Mouse (Mus musculus) ES-E14 (cell line): ENCODE results near the gene Rasgef1b. TPM values are rescaled to one million over a fixed set of nuclear protein-coding genes. Genes with fewer than 3 reads are reported as not detected.

Experiments used
- DNase-seq: peaks from one replicate; pipeline ENCODE4 v3.0.0-alpha.2; 2013; ENCODE audit warnings: low read depth, low spot score
- H3K27ac ChIP-seq: 2 replicates; pipeline ENCODE4 v1.5.1; 2012; ENCODE audit warnings: low read depth, mild to moderate bottlenecking, low read length, moderate library complexity, mixed read lengths; ENCODE audit not compliant: poor library complexity, insufficient read depth, severe bottlenecking
- H3K36me3 ChIP-seq: 2 replicates; pipeline ENCODE4 v1.6.1; 2012; ENCODE audit warnings: mild to moderate bottlenecking, low read length, moderate library complexity, mixed read lengths; ENCODE audit not compliant: control insufficient read depth, poor library complexity, insufficient read depth, severe bottlenecking
- H3K4me1 ChIP-seq, 2 experiments: fragments of 150-350 bp in 1 of 2; sonication (generic) in 1 of 2; 2 replicates each; pipeline ENCODE4 v1.6.1; 2012; ENCODE audit warnings: low read length in 2 of 2, mild to moderate bottlenecking in 1 of 2, mixed read lengths in 1 of 2; ENCODE audit not compliant: control insufficient read depth in 2 of 2, insufficient read depth in 2 of 2, poor library complexity in 1 of 2
- H3K4me3 ChIP-seq, 2 experiments: fragments of 150-350 bp in 1 of 2; sonication (generic) in 1 of 2; 2 replicates each; pipeline ENCODE4 v1.5.1; 2012; ENCODE audit warnings: low read length in 2 of 2, low read depth in 1 of 2, mild to moderate bottlenecking in 1 of 2, mixed read lengths in 1 of 2; ENCODE audit not compliant: insufficient read depth in 1 of 2, poor library complexity in 1 of 2, severe bottlenecking in 1 of 2
- H3K9ac ChIP-seq: 2 replicates; pipeline ENCODE4 v1.6.1; 2012; ENCODE audit warnings: low read depth, mild to moderate bottlenecking, low read length, mixed read lengths; ENCODE audit not compliant: poor library complexity, insufficient read depth, severe bottlenecking
- H3K9me3 ChIP-seq: fragments of 150-350 bp; sonication (generic); 2 replicates; pipeline ENCODE4 v1.6.1; 2012; ENCODE audit warnings: low read depth, mild to moderate bottlenecking, low read length; ENCODE audit not compliant: control insufficient read depth, insufficient read depth
- CHD2 ChIP-seq: IDR thresholded peaks from 2 replicates; pipeline ENCODE4 v1.6.1; 2014; ENCODE audit warnings: mild to moderate bottlenecking, low read depth, low read length, inconsistent platforms
- HCFC1 ChIP-seq: IDR thresholded peaks from 2 replicates; pipeline ENCODE4 v1.6.1; 2012; ENCODE audit warnings: low read length, inconsistent platforms, borderline replicate concordance; ENCODE audit not compliant: insufficient read depth
- MAFK ChIP-seq: IDR thresholded peaks from 2 replicates; pipeline ENCODE4 v1.6.1; 2014; ENCODE audit warnings: mild to moderate bottlenecking, low read depth, low read length, inconsistent platforms; ENCODE audit not compliant: insufficient read depth
- ZC3H11A ChIP-seq: IDR thresholded peaks from 2 replicates; pipeline ENCODE4 v1.6.1; 2012; ENCODE audit warnings: low read depth, mild to moderate bottlenecking, inconsistent platforms, low read length, borderline replicate concordance
- ZNF384 ChIP-seq: IDR thresholded peaks from 2 replicates; pipeline ENCODE4 v1.6.1; 2012; ENCODE audit warnings: low read depth, low read length, inconsistent platforms
- in situ Hi-C, 2 experiments: fragments of 600-800 bp; cut with MboI; formaldehyde crosslinking; loops; one replicate each; pipeline ENCODE4 v1.15.1; 2025; ENCODE audit warnings: low sequenced_read_pairs in 2 of 2, inconsistent platforms in 1 of 2; ENCODE audit not compliant: unreplicated experiment in 2 of 2
- total RNA-seq: library from RNA; depleted of rRNA; stranded (reverse); fragments of 300-350 nt; gene quantifications from 2 replicates; pipeline ENCODE4 v1.2.3, GENCODE M21; 2012

The Rasgef1b gene
- total RNA-seq, 1 experiment = 2.8 TPM

DNA sequence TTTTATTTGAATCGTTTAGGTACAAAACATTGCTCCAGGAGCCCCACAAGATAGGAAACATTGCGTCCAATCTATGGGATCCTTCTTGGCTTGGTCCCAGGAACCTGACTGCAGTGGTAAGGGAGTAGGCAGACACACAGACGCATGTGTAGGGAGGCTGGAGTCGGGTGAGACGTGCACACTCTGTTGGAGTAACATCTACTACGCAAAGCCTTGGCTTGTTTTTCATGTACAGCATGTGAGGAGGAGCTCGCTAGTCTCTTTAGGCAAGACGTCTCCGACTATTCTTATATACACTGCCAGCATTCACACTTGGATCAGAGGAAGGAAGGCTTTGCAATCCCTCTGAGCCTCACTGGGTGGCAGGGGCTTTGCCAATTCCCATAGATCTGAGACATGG is 315.5 kb downstream of the Rasgef1b start:
- TF ChIP-seq HCFC1 (no peak), CHD2 (no peak), MAFK (no peak), ZNF384 (no peak), ZC3H11A (no peak)
- Histone ChIP-seq H3K36me3 (no peaks in the 10 kb centered on the region), H3K4me3 (no peak overlapping the region), H3K4me1 (no peaks in the 10 kb centered on the region), H3K27ac (no peak overlapping the region), H3K9ac (no peak overlapping the region), H3K9me3 (no peaks in the 10 kb centered on the region)
- no peak for DNase-seq
- in situ Hi-C loops = no loop called here

DNA sequence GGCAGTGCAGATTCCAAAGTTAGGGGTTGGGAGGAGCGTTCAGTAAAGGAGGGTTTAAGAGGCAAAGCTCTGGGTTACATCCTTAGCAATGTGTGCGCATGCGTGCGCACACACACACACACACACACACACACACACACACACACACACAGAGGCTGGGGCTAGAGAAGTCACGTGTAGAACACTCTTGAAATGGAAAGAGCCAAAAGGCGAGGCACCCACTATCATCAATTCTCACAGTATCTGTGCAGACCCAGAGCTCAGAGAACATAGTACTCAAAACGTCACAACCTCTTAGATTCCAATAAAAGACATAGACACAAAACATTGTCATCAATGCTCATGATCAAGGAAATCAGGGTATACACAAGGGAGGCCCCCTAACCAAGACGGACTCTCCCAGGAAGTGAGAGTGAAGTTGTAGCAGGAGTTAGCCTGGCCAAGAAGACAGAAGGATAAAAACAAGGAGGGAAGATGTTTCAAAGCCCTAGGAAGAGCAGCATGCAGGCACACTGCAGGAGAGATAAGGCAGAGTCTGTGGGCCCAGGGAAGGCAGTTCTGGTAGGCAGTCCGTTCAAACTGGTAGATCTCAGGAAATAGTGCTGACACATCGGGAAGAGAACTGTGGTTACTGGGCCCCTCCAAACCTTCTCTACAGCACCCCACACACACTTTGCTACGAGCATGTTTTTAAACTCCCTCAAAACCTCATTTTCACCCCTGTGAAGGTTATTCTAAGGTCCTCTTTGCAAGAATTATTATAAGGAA is 324.3 kb downstream of the Rasgef1b start:
- Histone ChIP-seq H3K4me1 (peaks cover 0 to 5% of the 10 kb centered on the region in 2 experiments; a peak in 1 of 4 replicates), H3K36me3 (no peaks in the 10 kb centered on the region)
- no peak for TF ChIP-seq HCFC1
- peak; percentile 69; the same call in 1 of the 2 replicates for TF ChIP-seq MAFK
- no peak for TF ChIP-seq ZNF384
- TF ChIP-seq CHD2 = no peak

DNA sequence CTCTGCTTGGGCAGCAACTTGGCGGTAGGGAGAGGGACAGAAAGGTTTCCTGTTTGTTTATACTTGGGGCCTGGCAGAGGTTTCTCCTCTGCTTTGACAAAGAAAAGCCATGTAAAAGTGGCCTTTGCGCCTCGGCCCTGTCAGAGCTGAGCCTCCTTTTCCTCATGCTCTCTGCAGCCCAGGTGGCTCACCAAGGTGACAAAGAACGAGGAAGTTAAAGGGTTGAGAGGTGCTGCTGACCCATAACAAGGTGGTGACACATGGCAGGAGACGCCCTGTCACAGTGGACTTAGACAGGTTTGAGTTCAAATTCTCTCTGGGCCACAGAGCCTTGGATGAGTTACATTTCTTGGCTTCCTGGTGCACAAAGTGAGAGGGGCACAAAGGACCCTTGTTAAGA is 325.5 kb downstream of the Rasgef1b start:
- Histone ChIP-seq H3K4me3 (no peak overlapping the region), H3K9me3 (no peaks in the 10 kb centered on the region), H3K4me1 (peaks cover 0 to 5% of the 10 kb centered on the region in 2 experiments; a peak in 1 of 4 replicates), H3K27ac (no peak overlapping the region), H3K9ac (no peak overlapping the region), H3K36me3 (no peaks in the 10 kb centered on the region)
- TF ChIP-seq CHD2 (no peak), ZC3H11A (no peak), MAFK (no peak), ZNF384 (no peak), HCFC1 (no peak)
- DNase-seq = no peak
- in situ Hi-C loops = no loop called here

More for the DNA sequence above, 324.3 kb downstream of the Rasgef1b start:
- no peaks in the 10 kb centered on the region for H3K9me3 ChIP-seq
- DNase-seq = no peak
- no peak overlapping the region for H3K9ac ChIP-seq
- in situ Hi-C loops = no loop called here
- no peak overlapping the region for H3K27ac ChIP-seq
- H3K4me3 ChIP-seq = no peak overlapping the region

DNA sequence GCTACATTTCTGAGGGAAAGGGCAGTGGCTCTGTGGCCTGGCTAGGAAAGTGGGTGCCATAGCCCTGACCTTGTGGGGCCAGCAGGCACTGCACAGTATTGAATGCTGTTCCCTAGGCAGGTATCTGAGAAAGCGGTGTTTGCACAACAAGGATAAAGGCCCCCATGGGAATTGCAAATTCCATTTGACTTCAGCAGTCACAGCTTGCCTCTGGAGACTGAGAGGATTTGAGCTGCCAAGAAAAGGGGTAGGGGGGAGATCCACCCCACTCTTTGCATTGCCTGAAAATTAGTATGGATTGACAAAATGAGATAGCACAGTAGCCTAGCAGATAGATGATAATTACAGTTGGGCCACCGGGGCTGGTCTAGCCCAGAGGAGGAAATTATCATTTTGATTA is 326.1 kb downstream of the Rasgef1b start:
- Histone ChIP-seq H3K4me3 (no peak overlapping the region), H3K4me1 (peaks cover 0 to 5% of the 10 kb centered on the region in 2 experiments; a peak in 1 of 4 replicates), H3K9ac (no peak overlapping the region), H3K9me3 (no peaks in the 10 kb centered on the region), H3K27ac (no peak overlapping the region), H3K36me3 (no peaks in the 10 kb centered on the region)
- TF ChIP-seq ZC3H11A = no peak
- no peak for TF ChIP-seq HCFC1
- TF ChIP-seq CHD2 = no peak
- no peak for TF ChIP-seq ZNF384
- TF ChIP-seq MAFK = no peak
- in situ Hi-C loops = no loop called here
- no peak for DNase-seq

DNA sequence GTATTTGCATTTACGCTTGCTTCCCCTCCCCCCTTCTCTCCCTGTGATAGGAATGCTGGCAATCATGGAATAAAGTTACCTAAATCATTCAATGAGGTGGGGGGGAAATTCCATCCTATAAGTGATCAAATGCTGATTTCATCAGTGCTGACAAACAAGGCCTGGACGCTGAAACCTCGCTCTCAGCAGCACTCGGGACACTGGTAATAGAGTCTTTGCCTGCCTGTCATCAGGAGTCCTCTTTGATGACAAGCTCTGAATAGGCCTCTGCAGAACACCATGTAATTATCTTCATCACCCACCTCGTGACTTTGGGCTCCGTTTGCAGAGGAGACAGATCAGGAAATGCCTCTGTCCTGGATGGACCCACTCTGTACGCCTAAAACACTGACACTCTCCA is 326.6 kb downstream of the Rasgef1b start:
- no peak for TF ChIP-seq HCFC1
- no peak for TF ChIP-seq ZC3H11A
- TF ChIP-seq MAFK = no peak
- TF ChIP-seq CHD2 = no peak
- no peak for TF ChIP-seq ZNF384
- no peak for DNase-seq
- H3K9me3 ChIP-seq = no peaks in the 10 kb centered on the region
- H3K4me3 ChIP-seq = no peak overlapping the region
- H3K36me3 ChIP-seq = no peaks in the 10 kb centered on the region
- peaks cover 0 to 5% of the 10 kb centered on the region in 2 experiments; a peak in 1 of 4 replicates for H3K4me1 ChIP-seq
- in situ Hi-C loops = no loop called here
- no peak overlapping the region for H3K27ac ChIP-seq
- no peak overlapping the region for H3K9ac ChIP-seq
